Mouse (Mus musculus): ENCODE measurements around the gene Klhl3. TPM values are rescaled to one million over a fixed set of nuclear protein-coding genes. Genes with fewer than 3 reads are reported as not detected.

Gene Klhl3
- polyA plus RNA-seq, 1 experiment from 2014 or later, result 2.1 TPM

DNA sequence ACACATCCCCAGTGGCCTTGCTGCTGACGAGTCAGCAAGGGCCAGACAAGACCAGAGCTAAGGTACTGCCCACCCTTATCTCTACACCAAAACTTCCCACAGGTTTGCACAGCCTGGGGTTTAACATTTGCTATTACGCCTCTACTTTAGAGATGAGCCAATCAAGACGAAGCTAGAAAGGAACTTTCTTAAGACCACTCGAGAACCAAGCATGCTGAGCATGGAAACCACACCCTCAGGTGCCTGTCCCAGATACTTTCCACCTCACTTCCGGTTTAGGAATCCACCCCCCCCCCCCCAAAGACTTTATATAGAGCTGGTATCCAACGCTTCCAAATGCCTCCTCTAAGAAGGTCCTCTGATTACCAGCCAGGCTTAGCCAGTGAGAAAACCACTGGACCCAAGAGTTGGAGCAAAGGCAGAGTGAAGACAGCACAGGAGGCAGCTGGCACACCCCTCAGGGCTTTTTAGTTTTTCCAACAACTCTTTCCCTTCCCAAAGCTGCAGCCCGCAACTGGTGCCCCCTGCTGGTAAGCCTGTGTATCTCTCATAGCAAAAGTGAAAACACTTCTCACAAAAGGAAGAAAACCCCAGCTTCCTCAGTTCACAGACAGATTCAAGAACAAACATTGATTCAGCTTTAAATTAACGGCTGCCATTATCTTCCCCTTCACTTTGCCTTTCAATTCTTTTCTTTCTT lies 4.1 kb upstream of the Klhl3 start:
- H3K27me3 ChIP-seq (ENCODE audit: low read depth, poor library complexity, severe bottlenecking), result 0 out of 2 replicates have a peak, but pooled peaks cover under 1% of the 10 kb centered on the region
- no peak overlapping the region for H3K4me3 ChIP-seq
- no peaks in the 10 kb centered on the region for H3K36me3 ChIP-seq
- no peak overlapping the region for H3K27ac ChIP-seq (replicated peaks)
- DNase-seq (ENCODE audit: low spot score), result peak; percentile 41
- H3K9me3 ChIP-seq (replicated peaks), result no peaks in the 10 kb centered on the region
- WGBS, result 67% methylated on average over 8 of the region's 8 CpGs
- H3K4me1 ChIP-seq, result peaks cover 16% of the 10 kb centered on the region

- WGBS, result 93% methylated on average over 2 of the region's 2 CpGs
- DNase-seq (ENCODE audit: low spot score), result no peak
- Histone ChIP-seq H3K27me3 (ENCODE audit: low read depth, poor library complexity, severe bottlenecking) (peaks cover 7% of the 10 kb centered on the region; the same call in 1 of the 2 replicates), H3K9me3 (replicated peaks) (no peaks in the 10 kb centered on the region), H3K36me3 (no peaks in the 10 kb centered on the region), H3K27ac (replicated peaks) (no peak overlapping the region), H3K4me3 (no peak overlapping the region), H3K4me1 (peaks cover 21% of the 10 kb centered on the region)
Observed at GRCm38 (mm10) chr13:58116801-58117200, 3.4 kb upstream of the Klhl3 start.

- Histone ChIP-seq H3K4me1 (peaks cover 21% of the 10 kb centered on the region), H3K9me3 (replicated peaks) (no peaks in the 10 kb centered on the region), H3K36me3 (no peaks in the 10 kb centered on the region), H3K27me3 (ENCODE audit: low read depth, poor library complexity, severe bottlenecking) (peaks cover 7% of the 10 kb centered on the region; the same call in 1 of the 2 replicates), H3K27ac (replicated peaks) (no peak overlapping the region), H3K4me3 (no peak overlapping the region)
- WGBS, result 83% methylated on average over 13 of the region's 13 CpGs
- no peak for DNase-seq (ENCODE audit: low spot score)
Observed at GRCm38 (mm10) chr13:58115227-58115626, 1.8 kb upstream of the Klhl3 start.

DNA sequence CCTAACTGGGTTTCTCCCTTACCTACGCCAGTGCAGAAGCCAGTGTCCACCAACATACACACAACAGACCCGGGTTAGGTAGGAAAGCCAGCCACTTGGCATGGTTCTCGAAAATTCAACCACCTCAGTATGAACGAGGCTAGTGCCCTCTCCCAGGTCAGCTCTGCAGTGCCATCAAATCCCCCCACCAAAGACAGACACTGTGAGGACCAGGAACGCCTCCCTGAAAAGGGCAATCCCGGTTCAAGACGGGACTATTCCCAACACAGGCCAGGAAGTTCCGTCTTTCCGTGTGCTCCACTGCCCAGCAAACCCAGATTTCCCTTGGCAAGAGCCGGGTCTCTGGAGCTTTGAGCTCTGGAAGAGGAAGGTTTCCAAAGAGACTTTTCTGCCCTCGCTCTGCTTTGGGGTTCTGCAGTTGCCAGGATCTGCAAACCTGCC lies 771 bp downstream of the Klhl3 start:
- H3K27ac ChIP-seq (replicated peaks), result peak overlapping the region; percentile 88
- no peak for DNase-seq (ENCODE audit: low spot score)

DNA sequence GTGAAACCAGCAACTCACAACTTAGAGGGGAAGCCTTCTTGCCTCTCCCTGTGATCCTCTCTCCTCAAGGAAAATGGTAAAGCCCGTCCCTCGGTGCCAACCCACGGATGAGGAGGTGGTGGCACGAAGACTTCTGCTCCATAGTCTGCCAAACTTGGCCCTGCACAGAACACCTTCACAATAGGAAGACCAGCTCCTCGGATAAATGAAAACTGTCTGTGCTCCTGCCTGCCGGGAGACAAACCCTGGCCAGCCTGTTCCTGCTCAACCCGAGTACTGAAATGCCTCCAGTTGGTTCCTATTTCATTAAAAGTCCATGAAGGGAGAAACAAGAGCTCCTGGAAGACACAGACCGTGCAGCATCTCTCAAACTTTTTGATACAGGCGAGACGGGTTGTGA lies 1.2 kb downstream of the Klhl3 start:
- Histone ChIP-seq H3K4me1 (peaks cover 21% of the 10 kb centered on the region), H3K27me3 (ENCODE audit: low read depth, poor library complexity, severe bottlenecking) (peaks cover 7% of the 10 kb centered on the region; the same call in 1 of the 2 replicates), H3K27ac (replicated peaks) (peak overlapping the region; percentile 88; the same call in 1 of the 2 replicates), H3K36me3 (no peaks in the 10 kb centered on the region), H3K9me3 (replicated peaks) (no peaks in the 10 kb centered on the region), H3K4me3 (peak overlapping the region; percentile 65)
- 79% methylated on average over 10 of the region's 10 CpGs for WGBS
- DNase-seq (ENCODE audit: low spot score), result no peak

More for the DNA sequence above, 771 bp downstream of the Klhl3 start:
- Histone ChIP-seq H3K4me3 (peak overlapping the region; percentile 65), H3K4me1 (peaks cover 21% of the 10 kb centered on the region), H3K27me3 (ENCODE audit: low read depth, poor library complexity, severe bottlenecking) (peaks cover 7% of the 10 kb centered on the region; the same call in 1 of the 2 replicates), H3K36me3 (no peaks in the 10 kb centered on the region), H3K9me3 (replicated peaks) (no peaks in the 10 kb centered on the region)
- 23% methylated on average over 11 of the region's 11 CpGs for WGBS

DNA sequence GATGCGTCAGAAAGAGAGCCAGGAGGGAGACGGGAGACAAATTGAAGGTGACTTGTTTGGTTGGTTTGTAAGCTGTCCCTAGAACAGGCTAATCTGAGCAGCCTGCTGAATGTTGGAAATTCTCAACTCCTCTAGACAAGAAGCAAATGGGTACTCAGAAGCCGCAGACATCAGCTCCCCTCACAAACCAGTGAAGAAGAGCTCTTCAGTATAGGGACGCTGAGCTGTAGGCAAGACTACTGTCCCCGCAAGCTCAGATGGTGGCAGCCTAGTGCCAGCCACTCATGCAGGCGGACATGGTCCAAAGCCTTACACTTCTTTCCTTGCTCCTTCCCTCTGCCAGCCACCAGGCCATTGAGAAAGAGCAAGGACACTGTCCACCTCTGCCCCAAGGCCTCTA lies 2.1 kb downstream of the Klhl3 start:
- Histone ChIP-seq H3K36me3 (no peaks in the 10 kb centered on the region), H3K27ac (replicated peaks) (no peak overlapping the region), H3K27me3 (ENCODE audit: low read depth, poor library complexity, severe bottlenecking) (peaks cover 7% of the 10 kb centered on the region; the same call in 1 of the 2 replicates), H3K4me3 (no peak overlapping the region), H3K4me1 (peaks cover 21% of the 10 kb centered on the region), H3K9me3 (replicated peaks) (no peaks in the 10 kb centered on the region)
- WGBS, result 91% methylated on average over 6 of the region's 6 CpGs
- DNase-seq (ENCODE audit: low spot score), result no peak

DNA sequence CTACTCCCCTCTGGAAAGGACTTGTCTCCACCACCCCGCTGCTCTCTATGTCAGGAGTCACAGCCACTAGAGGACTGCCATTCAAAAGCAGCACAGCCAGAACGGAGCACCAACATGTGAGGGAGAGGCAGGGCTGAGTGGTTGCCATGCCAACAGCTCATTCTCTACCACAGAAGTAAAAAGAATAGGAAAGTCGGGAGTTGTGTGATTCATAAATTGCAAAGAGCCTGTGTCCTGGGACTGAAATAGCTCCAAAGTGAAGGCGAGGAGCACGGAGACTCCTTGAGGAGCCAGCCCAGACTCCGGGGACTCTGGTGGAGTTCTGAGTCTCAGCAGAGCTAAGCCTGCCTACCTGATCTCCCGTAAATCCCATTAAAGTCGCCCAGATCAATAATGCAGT lies 22.7 kb downstream of the Klhl3 start:
- H3K27ac ChIP-seq (replicated peaks), result peak overlapping the region; percentile 60
- H3K4me3 ChIP-seq, result peak overlapping the region; percentile 20; the same call in 1 of the 2 replicates
- 27% methylated on average over 8 of the region's 8 CpGs for WGBS
- DNase-seq (ENCODE audit: low spot score), result peak; percentile 67
- no peaks in the 10 kb centered on the region for H3K27me3 ChIP-seq (ENCODE audit: low read depth, poor library complexity, severe bottlenecking)
- H3K36me3 ChIP-seq, result no peaks in the 10 kb centered on the region
- H3K9me3 ChIP-seq (replicated peaks), result no peaks in the 10 kb centered on the region
- H3K4me1 ChIP-seq, result peaks cover 20% of the 10 kb centered on the region

- no peaks in the 10 kb centered on the region for H3K9me3 ChIP-seq (replicated peaks)
- H3K27me3 ChIP-seq (ENCODE audit: low read depth, poor library complexity, severe bottlenecking), result no peaks in the 10 kb centered on the region
- DNase-seq (ENCODE audit: low spot score), result no peak
- no peaks in the 10 kb centered on the region for H3K4me1 ChIP-seq
- 93% methylated on average over 5 of the region's 5 CpGs for WGBS
- H3K27ac ChIP-seq (replicated peaks), result no peak overlapping the region
- no peak overlapping the region for H3K4me3 ChIP-seq
- H3K36me3 ChIP-seq, result no peaks in the 10 kb centered on the region
Observed at GRCm38 (mm10) chr13:58084396-58084795, 29.0 kb downstream of the Klhl3 start.

DNA sequence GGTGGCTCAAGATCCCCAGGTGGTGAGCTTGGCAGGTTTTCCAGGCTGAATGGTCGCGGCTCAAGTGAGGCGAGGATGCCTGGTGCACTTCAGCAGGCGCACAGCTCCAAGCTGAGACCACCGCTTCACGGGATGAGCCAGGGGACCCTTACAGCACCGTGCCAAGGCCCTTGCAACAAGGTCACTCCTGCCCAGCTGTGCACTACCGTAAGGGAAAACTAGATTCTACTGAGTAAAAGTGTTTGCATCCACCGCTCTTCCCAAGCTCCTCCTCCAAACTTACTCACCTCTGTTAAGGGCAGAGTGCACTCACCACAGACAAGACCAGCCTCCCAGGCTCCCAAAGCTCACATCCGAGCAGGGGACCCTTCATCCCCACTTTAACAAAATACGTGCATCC lies 29.9 kb downstream of the Klhl3 start:
- no peak overlapping the region for H3K4me3 ChIP-seq
- H3K27me3 ChIP-seq (ENCODE audit: low read depth, poor library complexity, severe bottlenecking), result no peaks in the 10 kb centered on the region
- H3K9me3 ChIP-seq (replicated peaks), result no peaks in the 10 kb centered on the region
- H3K36me3 ChIP-seq, result no peaks in the 10 kb centered on the region
- H3K27ac ChIP-seq (replicated peaks), result no peak overlapping the region
- 80% methylated on average over 11 of the region's 11 CpGs for WGBS
- no peaks in the 10 kb centered on the region for H3K4me1 ChIP-seq
- DNase-seq (ENCODE audit: low spot score), result no peak

DNA sequence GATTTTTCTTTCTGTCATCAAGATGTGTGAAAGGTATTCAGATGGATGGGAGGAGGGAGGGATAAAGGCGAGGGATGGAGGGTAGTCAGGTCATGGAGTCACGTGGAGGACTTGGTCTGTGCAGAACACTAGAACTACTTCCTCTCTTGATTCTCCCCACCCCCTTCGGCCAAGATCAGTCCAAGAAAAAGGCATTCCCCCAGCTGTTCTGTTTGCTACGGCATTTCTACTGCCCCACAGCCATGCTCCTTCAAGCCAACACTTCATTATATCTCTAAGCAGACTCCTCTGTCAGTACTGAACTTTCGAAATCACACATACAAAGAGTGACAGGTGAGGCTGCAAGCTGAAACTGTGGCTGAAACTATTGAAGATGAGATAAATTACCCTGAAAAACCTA lies 30.3 kb downstream of the Klhl3 start:
- Histone ChIP-seq H3K4me3 (no peak overlapping the region), H3K27ac (replicated peaks) (no peak overlapping the region), H3K4me1 (no peaks in the 10 kb centered on the region), H3K27me3 (ENCODE audit: low read depth, poor library complexity, severe bottlenecking) (no peaks in the 10 kb centered on the region), H3K36me3 (no peaks in the 10 kb centered on the region), H3K9me3 (replicated peaks) (no peaks in the 10 kb centered on the region)
- WGBS, result 78% methylated on average over 5 of the region's 5 CpGs
- DNase-seq (ENCODE audit: low spot score), result no peak

- Histone ChIP-seq H3K4me1 (no peaks in the 10 kb centered on the region), H3K27me3 (ENCODE audit: low read depth, poor library complexity, severe bottlenecking) (no peaks in the 10 kb centered on the region), H3K27ac (replicated peaks) (no peak overlapping the region), H3K9me3 (replicated peaks) (no peaks in the 10 kb centered on the region), H3K4me3 (no peak overlapping the region), H3K36me3 (no peaks in the 10 kb centered on the region)
- WGBS, result 89% methylated on average over 5 of the region's 5 CpGs
- no peak for DNase-seq (ENCODE audit: low spot score)
Observed at GRCm38 (mm10) chr13:58078361-58078760, 35.0 kb downstream of the Klhl3 start.

DNA sequence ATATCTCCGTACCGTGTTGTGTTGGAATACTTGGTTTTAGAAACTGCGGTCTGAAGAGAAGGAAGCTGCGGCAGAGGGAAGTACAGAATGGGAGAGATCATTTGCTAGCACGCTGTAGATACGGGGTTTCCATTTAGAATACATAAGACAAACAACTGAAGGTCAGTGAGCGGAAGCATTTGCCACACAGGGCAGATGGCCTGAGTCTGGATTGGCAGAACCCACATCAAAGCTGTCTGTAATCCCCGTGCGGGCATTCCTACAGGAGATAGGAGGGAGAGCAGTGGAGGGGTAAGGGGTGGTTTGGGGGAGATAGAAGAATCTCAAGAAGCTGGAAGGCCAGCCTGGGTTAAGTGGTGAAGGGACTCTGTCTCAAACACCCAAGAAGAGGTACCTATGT lies 38.5 kb downstream of the Klhl3 start:
- no peak for DNase-seq (ENCODE audit: low spot score)
- no peaks in the 10 kb centered on the region for H3K27me3 ChIP-seq (ENCODE audit: low read depth, poor library complexity, severe bottlenecking)
- H3K36me3 ChIP-seq, result no peaks in the 10 kb centered on the region
- no peaks in the 10 kb centered on the region for H3K4me1 ChIP-seq
- no peak overlapping the region for H3K27ac ChIP-seq (replicated peaks)
- no peak overlapping the region for H3K4me3 ChIP-seq
- no peaks in the 10 kb centered on the region for H3K9me3 ChIP-seq (replicated peaks)
- 90% methylated on average over 9 of the region's 9 CpGs for WGBS

DNA sequence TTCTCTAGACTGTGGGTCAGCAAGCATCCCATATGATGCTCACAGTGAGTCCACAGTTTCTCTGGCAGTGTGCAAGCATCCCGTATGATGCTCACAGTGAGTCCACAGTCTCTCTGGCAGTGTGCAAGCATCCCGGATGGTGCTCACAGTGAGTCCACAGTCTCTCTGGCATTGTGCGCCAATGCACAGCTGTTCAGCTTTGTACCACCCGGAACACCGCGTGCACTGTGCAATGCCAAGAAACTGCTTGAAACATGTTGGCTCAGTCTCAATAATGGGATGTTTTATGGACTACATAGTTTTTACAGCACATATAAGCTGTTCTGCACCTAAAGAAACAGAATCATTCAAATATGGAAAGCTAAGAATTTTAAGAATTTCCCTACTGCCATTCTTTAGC lies 38.9 kb downstream of the Klhl3 start:
- Histone ChIP-seq H3K4me3 (no peak overlapping the region), H3K27me3 (ENCODE audit: low read depth, poor library complexity, severe bottlenecking) (no peaks in the 10 kb centered on the region), H3K36me3 (no peaks in the 10 kb centered on the region), H3K4me1 (no peaks in the 10 kb centered on the region), H3K27ac (replicated peaks) (no peak overlapping the region), H3K9me3 (replicated peaks) (no peaks in the 10 kb centered on the region)
- WGBS, result 94% methylated on average over 6 of the region's 6 CpGs
- DNase-seq (ENCODE audit: low spot score), result no peak
